Mouse (Mus musculus) cortical plate, adult 2 months (tissue): ENCODE data around the gene Lrrc71. TPM values are rescaled to one million over a fixed set of nuclear protein-coding genes. Genes with fewer than 3 reads are reported as not detected.
A peak's percentile ranks its signal among the peaks of the same experiment; 100 is the strongest.

Experiments used
- H3K27ac ChIP-seq: fragments of 200-500 bp; 2 replicates; pipeline ENCODE4 v1.5.1; 2012; ENCODE audit warnings: low read length, control low read depth, inconsistent platforms; ENCODE audit not compliant: insufficient read depth
- H3K4me1 ChIP-seq: fragments of 200-500 bp; 2 replicates; pipeline ENCODE4 v1.6.1; 2011; ENCODE audit warnings: low read length; ENCODE audit not compliant: control insufficient read depth, insufficient read depth
- H3K4me3 ChIP-seq: fragments of 200-500 bp; 2 replicates; pipeline ENCODE4 v1.5.1; 2011; ENCODE audit warnings: mild to moderate bottlenecking, low read length, control low read depth; ENCODE audit not compliant: insufficient read depth
- CTCF ChIP-seq: fragments of 200-500 bp; IDR thresholded peaks from 2 replicates; pipeline ENCODE4 v1.5.1; 2011; ENCODE audit warnings: mild to moderate bottlenecking, control low read depth, low read length; ENCODE audit not compliant: insufficient read depth; ENCODE audit errors: extremely low read depth
- POLR2A ChIP-seq: fragments of 200-500 bp; IDR thresholded peaks from 2 replicates; pipeline ENCODE4 v1.6.1; 2011; ENCODE audit warnings: mild to moderate bottlenecking, low read length, control low read depth; ENCODE audit not compliant: insufficient read depth; ENCODE audit errors: extremely low read depth
- polyA plus RNA-seq: library from polyadenylated mRNA; depleted of rRNA; stranded (reverse); fragments of >200 nt; gene quantifications from 2 replicates; pipeline ENCODE4 v1.2.3, GENCODE M21; 2012

Lrrc71 gene
- polyA plus RNA-seq, 1 experiment = 0.81 TPM

DNA sequence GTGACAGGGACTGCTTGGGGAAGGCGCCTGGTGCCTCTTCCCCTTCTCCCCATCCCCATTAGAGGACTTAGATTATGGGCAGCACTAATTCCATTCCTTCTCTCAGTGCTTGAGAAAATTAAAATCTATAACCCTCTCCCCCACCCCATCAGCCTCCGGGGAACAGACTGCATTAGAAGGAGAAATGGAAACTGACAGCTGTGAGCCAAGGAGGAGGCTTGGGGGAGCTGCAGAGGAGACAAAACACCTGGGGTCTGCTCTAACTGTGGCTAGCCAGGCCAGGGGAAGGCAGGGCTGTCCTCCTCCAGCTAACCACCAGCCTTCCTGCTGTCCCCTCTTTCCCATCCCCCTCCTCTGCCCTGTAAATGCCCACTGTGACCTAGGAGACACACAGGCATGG lies 30.7 kb upstream of the Lrrc71 start:
- Histone ChIP-seq H3K4me1 (no peaks in the 10 kb centered on the region), H3K27ac (no peak overlapping the region), H3K4me3 (no peak overlapping the region)
- TF ChIP-seq CTCF (no peak), POLR2A (no peak)

DNA sequence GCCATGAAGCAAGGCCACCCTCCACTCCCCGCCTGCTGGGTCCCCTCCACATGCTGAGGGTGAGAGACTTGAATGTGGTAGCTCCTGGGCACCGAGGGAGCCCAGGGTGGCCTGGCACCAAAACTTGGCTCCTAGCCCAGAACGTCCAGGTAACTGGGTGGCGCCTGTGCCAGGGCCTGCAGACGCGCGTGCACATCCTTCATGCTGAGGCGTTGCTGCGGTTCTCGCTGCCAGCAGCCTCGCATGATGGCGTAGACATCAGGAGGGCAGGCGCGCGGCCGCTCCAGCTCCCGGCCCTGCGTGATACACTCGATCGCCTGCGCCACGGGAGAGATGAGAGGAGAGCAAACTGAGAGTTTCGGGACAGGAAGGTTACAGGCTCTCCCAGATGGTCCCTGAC lies 29.9 kb upstream of the Lrrc71 start:
- H3K27ac ChIP-seq = no peak overlapping the region
- TF ChIP-seq POLR2A = no peak
- no peak for TF ChIP-seq CTCF
- H3K4me3 ChIP-seq = no peak overlapping the region
- H3K4me1 ChIP-seq = no peaks in the 10 kb centered on the region

DNA sequence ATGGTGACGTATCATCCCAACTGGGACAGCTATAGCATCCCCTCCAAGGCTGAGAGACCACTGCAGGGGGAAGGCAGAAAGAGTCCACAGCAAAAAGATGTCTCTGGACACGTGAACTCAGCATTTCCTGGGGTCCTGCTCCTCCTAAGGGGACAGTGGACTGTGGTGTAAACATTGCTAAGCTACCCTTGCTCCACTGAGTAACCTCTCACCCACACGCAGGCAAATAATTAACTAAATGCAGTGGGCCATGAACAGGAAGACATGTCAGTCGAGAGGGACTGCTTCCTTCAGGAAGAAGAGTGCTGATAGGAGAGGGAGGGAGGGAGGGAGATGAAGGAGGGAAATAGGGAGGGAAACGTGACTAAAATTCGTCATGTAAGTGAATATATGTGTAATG lies 22.7 kb upstream of the Lrrc71 start:
- H3K4me1 ChIP-seq = no peaks in the 10 kb centered on the region
- no peak overlapping the region for H3K27ac ChIP-seq
- H3K4me3 ChIP-seq = no peak overlapping the region
- no peak for TF ChIP-seq CTCF
- no peak for TF ChIP-seq POLR2A

DNA sequence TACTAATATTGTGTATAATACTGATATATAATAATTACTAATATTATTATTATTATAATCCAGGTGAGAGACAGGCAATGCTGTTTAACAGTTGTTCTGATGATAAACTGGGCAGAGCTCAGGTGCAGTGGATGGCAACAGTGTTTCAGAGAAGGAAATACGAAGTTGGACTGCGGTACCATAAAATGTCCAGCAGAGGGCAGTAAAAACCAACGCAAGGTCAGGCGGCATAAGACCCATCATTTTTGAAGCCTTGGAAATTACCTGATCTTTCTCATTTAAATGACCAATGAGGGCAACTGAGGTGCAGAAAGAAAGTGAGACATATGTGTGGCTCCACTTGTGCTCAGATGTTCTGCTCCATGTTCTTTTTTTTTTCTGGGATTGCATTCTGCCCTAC lies 21.9 kb upstream of the Lrrc71 start:
- no peak overlapping the region for H3K4me3 ChIP-seq
- TF ChIP-seq POLR2A (no peak), CTCF (peak; percentile 81)
- no peak overlapping the region for H3K27ac ChIP-seq
- no peaks in the 10 kb centered on the region for H3K4me1 ChIP-seq

DNA sequence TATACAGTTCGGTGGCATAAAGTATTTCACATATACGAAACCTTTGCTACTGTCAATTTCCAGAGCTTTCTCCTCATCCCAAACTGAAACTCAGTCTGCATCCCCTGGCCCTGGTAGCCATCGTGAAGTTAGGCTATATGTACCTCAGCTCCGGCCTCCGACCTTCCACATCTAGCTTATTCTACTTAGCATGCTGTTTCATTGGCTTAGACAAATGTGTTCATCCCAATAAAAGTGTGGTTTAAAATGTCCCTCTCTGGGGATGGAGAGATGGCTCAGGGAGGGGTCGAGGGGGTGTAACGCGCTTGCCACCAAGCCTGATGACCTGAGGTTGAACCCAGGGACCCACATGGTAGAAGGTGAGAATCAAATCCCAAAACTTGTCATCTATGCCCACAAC lies 21.1 kb upstream of the Lrrc71 start:
- no peak overlapping the region for H3K27ac ChIP-seq
- H3K4me3 ChIP-seq = no peak overlapping the region
- H3K4me1 ChIP-seq = no peaks in the 10 kb centered on the region
- no peak for TF ChIP-seq POLR2A
- no peak for TF ChIP-seq CTCF

DNA sequence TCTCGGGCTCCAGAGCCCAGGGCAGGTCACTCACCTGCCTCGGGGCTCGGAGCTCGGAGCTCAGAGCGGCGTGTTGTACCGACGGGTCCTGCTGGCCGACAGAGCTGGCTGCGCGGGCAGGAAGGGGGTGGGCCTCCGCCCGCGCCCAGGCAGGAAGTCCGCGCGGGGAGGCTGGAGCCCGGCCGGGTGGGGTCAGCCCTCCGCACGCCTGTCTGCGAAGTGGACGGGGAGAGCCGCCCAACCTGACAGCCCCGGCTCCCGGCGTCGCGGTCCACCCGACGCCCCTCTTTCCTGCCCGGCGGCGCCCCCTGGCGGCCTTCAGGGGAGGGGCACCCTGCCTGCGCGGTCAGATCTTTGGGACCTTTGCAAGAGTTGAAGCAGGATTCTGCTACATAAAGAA lies 20.4 kb upstream of the Lrrc71 start:
- TF ChIP-seq POLR2A = no peak
- TF ChIP-seq CTCF = peak; percentile 20; the same call in 1 of the 2 replicates
- H3K4me1 ChIP-seq = no peaks in the 10 kb centered on the region
- H3K27ac ChIP-seq = peak overlapping the region; percentile 75
- H3K4me3 ChIP-seq = peak overlapping the region; percentile 25

DNA sequence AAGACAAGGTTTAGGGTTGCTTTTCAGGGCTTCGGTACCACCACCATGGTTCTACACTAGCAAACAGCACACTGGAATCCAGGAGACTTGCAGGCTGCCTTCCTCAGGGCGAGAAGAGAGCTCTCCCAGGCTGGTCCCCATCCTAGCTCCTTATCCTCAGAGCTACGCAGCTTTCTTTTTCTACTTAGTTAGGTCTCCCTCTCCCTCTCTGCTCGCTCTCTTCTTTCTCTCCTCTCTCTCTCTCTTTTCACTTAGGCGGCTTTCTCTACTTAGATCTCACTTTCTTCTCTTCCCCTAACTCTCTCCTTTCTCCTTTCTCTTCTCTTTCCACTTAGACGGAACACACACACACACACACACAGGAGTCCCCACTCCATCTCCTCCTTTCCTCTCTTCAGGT lies 20.0 kb upstream of the Lrrc71 start:
- Histone ChIP-seq H3K4me3 (peak overlapping the region; percentile 25), H3K27ac (peak overlapping the region; percentile 75), H3K4me1 (no peaks in the 10 kb centered on the region)
- TF ChIP-seq CTCF = no peak
- no peak for TF ChIP-seq POLR2A

DNA sequence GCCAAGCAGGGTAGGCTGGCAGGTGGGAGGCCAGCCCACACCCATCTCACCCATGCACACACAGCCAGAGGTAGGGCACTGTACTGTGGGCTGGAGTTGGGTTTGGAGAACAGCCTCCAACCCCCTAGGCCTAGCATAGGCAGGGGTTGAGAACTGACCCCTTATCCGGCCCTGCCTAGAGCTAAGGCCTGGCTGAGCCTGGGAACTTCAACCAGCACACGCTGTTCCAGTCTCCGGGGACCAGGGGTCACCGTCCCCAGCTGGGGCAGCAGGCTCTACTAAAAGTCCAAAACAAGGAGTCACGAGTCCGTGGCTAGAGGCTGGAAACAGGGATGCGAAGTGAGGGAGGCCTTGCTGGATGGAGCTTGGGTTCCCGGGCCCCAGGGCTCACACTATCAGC lies 19.3 kb upstream of the Lrrc71 start:
- TF ChIP-seq POLR2A (no peak), CTCF (no peak)
- no peaks in the 10 kb centered on the region for H3K4me1 ChIP-seq
- H3K27ac ChIP-seq = no peak overlapping the region; the same call in 1 of the 2 replicates
- peak overlapping the region; percentile 25; the same call in 1 of the 2 replicates for H3K4me3 ChIP-seq

DNA sequence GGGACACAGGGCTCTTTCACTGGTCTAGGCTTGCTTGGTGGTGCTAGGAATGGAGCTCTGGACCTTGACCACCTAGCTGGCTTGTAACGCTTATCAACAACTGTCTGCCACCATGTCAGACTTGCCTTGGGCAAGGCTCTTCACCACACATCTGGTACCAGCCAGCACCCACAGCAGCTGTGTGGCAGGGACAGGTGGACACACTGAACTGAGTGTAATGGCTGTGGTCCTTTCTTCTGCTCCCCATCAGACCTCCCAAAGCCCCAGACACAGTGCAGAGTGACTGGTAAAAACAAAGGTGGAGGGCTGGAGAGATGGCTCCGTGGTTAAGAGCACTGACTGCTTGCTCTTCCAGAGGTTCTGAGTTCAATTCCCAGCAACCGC lies 17.9 kb upstream of the Lrrc71 start:
- Histone ChIP-seq H3K4me1 (no peaks in the 10 kb centered on the region), H3K27ac (0 out of 2 replicates have a peak overlapping the region, but pooled peaks have one; percentile 60), H3K4me3 (no peak overlapping the region)
- no peak for TF ChIP-seq POLR2A
- no peak for TF ChIP-seq CTCF

DNA sequence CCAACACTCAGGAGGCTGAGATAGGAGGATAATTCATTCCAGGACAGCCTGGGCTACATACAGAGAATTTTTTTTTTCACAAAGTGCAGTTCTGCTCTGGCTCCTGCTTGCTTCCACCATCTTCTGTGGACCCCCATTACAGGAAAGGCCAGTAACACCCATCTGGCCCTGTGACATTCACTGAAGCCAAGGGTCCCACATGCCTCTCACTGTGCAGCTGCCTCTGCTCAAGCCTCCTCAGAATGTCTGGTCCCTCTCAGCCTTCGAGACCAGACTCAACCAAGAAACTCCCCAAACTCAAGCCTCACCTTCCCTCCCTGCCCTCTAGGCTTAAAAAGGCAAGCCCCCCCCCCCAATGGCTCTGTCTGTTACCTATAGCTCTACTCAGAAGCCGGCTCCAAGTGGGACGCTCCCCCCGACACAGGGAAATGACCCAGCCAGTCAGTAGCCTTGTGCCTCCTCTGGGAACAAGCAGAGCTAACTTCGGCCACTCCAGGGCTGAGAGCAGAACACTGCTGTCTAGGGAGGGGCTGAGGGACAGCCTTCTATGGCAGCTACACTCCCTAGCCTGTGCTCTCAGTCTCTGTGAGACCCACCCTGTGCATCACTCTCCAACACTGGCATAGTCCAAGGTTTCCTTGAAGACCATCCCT lies 17.3 kb upstream of the Lrrc71 start:
- peak overlapping the region; percentile 60; the same call in 1 of the 2 replicates for H3K27ac ChIP-seq
- TF ChIP-seq CTCF (no peak), POLR2A (no peak)
- no peaks in the 10 kb centered on the region for H3K4me1 ChIP-seq
- H3K4me3 ChIP-seq = no peak overlapping the region

DNA sequence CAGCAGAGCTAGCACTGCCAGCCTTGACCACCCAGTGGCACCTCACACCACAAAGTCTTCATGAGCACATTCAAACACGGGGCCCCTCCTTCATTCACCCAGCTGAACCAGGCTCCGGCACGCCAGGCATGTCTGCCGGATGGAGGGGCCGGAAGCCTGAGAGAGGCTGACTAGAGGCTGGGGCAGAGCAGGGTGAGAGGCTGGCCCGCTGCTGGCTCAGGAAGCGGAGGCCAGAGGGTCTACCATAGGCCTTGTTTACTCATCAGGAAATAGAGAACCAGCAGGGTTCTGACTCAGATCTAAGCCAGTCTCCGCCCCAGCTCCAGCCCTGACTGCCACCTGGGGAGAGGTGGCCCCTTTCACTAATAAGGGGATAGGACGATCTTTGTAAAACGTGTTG lies 16.7 kb upstream of the Lrrc71 start:
- TF ChIP-seq POLR2A = no peak
- no peak for TF ChIP-seq CTCF
- no peak overlapping the region for H3K4me3 ChIP-seq
- peak overlapping the region; percentile 28; the same call in 1 of the 2 replicates for H3K27ac ChIP-seq
- H3K4me1 ChIP-seq = no peaks in the 10 kb centered on the region
